In genomic region chr14:45423220-45423619, GRCm38 (mm10) we compare ENCODE assay signal across 9 mouse cellular contexts. TPM values are rescaled to one million over a fixed set of nuclear protein-coding genes. Genes with fewer than 3 reads are reported as not detected.
DNase-seq lines count a peak whose midpoint lies in the region; ATAC-seq and TF ChIP-seq lines count a peak whose summit lies in the region.
"Had no signal": no experiment of that assay in that cellular context is flagged by ENCODE, and none has a peak within 500 bp of the region (broad histone marks: within the 10 kb centered on the region; RNA-seq: fewer than 3 reads in every experiment).

No protein-coding gene starts in this region.

- no peaks in the 10 kb centered on the region for H3K4me1 ChIP-seq in hindbrain, embryonic 11.5 days (replicated peaks; ENCODE audit: control insufficient read depth, insufficient read depth, low read length)
- no peaks in the 10 kb centered on the region for H3K4me1 ChIP-seq in hindbrain, embryonic 10.5 days (replicated peaks)
- H3K4me1 ChIP-seq in forebrain, embryonic 13.5 days: no peaks in the 10 kb centered on the region
- H3K4me1 ChIP-seq in midbrain, embryonic 14.5 days (ENCODE audit: control insufficient read depth, insufficient read depth, low read length): no peaks in the 10 kb centered on the region
- H3K4me1 ChIP-seq: embryonic facial prominence, embryonic 15.5 days had no signal

- H3K9me3 ChIP-seq in hindbrain, embryonic 11.5 days (ENCODE audit: control insufficient read depth, low read length): no peaks in the 10 kb centered on the region
- H3K9me3 ChIP-seq in hindbrain, embryonic 10.5 days: 0 out of 2 replicates have a peak, but pooled peaks cover 4% of the 10 kb centered on the region
- H3K9me3 ChIP-seq in forebrain, embryonic 13.5 days (replicated peaks): peaks cover 5% of the 10 kb centered on the region; the same call in 1 of the 2 replicates
- peaks cover 4% of the 10 kb centered on the region; the same call in 1 of the 2 replicates for H3K9me3 ChIP-seq in midbrain, embryonic 14.5 days (ENCODE audit: control insufficient read depth, low read length)
- H3K9me3 ChIP-seq: embryonic facial prominence, embryonic 15.5 days had no signal

- whole genome bisulfite sequencing in hindbrain, embryonic 11.5 days: 12% methylated on average over 5 of the region's 5 CpGs
- 13% methylated on average over 5 of the region's 5 CpGs for WGBS in hindbrain, embryonic 10.5 days
- WGBS in forebrain, embryonic 13.5 days: 12% methylated on average over 5 of the region's 5 CpGs
- WGBS in midbrain, embryonic 14.5 days: 5% methylated on average over 5 of the region's 5 CpGs

- H3K27ac ChIP-seq in hindbrain, embryonic 11.5 days (ENCODE audit: low read depth, low read length): no peak overlapping the region
- no peak overlapping the region for H3K27ac ChIP-seq in hindbrain, embryonic 10.5 days
- H3K27ac ChIP-seq in forebrain, embryonic 13.5 days: no peak overlapping the region
- no peak overlapping the region for H3K27ac ChIP-seq in midbrain, embryonic 14.5 days (replicated peaks; ENCODE audit: low read depth, low read length)
- H3K27ac ChIP-seq: embryonic facial prominence, embryonic 15.5 days had no signal

- no peak overlapping the region for H3K4me2 ChIP-seq in hindbrain, embryonic 11.5 days (replicated peaks; ENCODE audit: low read depth, low read length)
- no peak overlapping the region for H3K4me2 ChIP-seq in forebrain, embryonic 13.5 days
- H3K4me2 ChIP-seq in midbrain, embryonic 14.5 days (ENCODE audit: low read length): no peak overlapping the region
- H3K4me2 ChIP-seq: embryonic facial prominence, embryonic 15.5 days had no signal

- peak; percentile 55; the same call in 1 of the 2 replicates for TF ChIP-seq CTCF in brain, embryonic 14.5 days (IDR thresholded peaks at IDR 0.05; ENCODE audit: borderline replicate concordance, extremely low read depth, insufficient read depth, insufficient read length)

- H3K36me3 ChIP-seq in hindbrain, embryonic 11.5 days (ENCODE audit: control insufficient read depth, insufficient read depth, low read length): no peaks in the 10 kb centered on the region
- no peaks in the 10 kb centered on the region for H3K36me3 ChIP-seq in hindbrain, embryonic 10.5 days
- no peaks in the 10 kb centered on the region for H3K36me3 ChIP-seq in forebrain, embryonic 13.5 days (ENCODE audit: poor library complexity, severe bottlenecking)
- no peaks in the 10 kb centered on the region for H3K36me3 ChIP-seq in midbrain, embryonic 14.5 days (ENCODE audit: control insufficient read depth, insufficient read depth, low read length)
- H3K36me3 ChIP-seq: embryonic facial prominence, embryonic 15.5 days had no signal

- no peak overlapping the region for H3K9ac ChIP-seq in hindbrain, embryonic 11.5 days (ENCODE audit: low read depth, low read length)
- no peak overlapping the region for H3K9ac ChIP-seq in forebrain, embryonic 13.5 days
- H3K9ac ChIP-seq in midbrain, embryonic 14.5 days (replicated peaks; ENCODE audit: low read length): no peak overlapping the region
- H3K9ac ChIP-seq: embryonic facial prominence, embryonic 15.5 days had no signal

- H3K4me3 ChIP-seq in hindbrain, embryonic 11.5 days (ENCODE audit: low read depth, low read length): no peak overlapping the region
- H3K4me3 ChIP-seq in hindbrain, embryonic 10.5 days: no peak overlapping the region
- no peak overlapping the region for H3K4me3 ChIP-seq in forebrain, embryonic 13.5 days
- no peak overlapping the region for H3K4me3 ChIP-seq in midbrain, embryonic 14.5 days (replicated peaks; ENCODE audit: low read depth, low read length)
- H3K4me3 ChIP-seq: embryonic facial prominence, embryonic 15.5 days had no signal

- ATAC-seq in hindbrain, embryonic 11.5 days (ENCODE audit: low FRiP score): no peak
- peak; percentile 84 for ATAC-seq in forebrain, embryonic 13.5 days
- peak; percentile 60; the same call in 1 of the 2 replicates for ATAC-seq in midbrain, embryonic 14.5 days (ENCODE audit: low FRiP score, low TSS enrichment)

- DNase-seq in hindbrain, embryonic 11.5 days (ENCODE audit: low spot score): peak; percentile 80
- no peak for DNase-seq in hindbrain, embryonic 10.5 days (ENCODE audit: low spot score)
- peak; percentile 56 for DNase-seq in CD4-positive helper T cell, adult 2 months (ENCODE audit: low read depth, low spot score)
- DNase-seq in brain, embryonic 14.5 days (ENCODE audit: low read depth): peak; percentile 90
- DNase-seq in layer of hippocampus, postnatal 10 days (ENCODE audit: low spot score in 2 of 2): peak; percentile 29 to 51
- DNase-seq in midbrain, embryonic 14.5 days: peak; percentile 93
- DNase-seq in thymus, postnatal 25 days: no peak

- TF ChIP-seq POLR2A in brain, embryonic 14.5 days (IDR thresholded peaks at IDR 0.05; ENCODE audit: borderline replicate concordance, extremely low read depth, insufficient read depth, insufficient read length, poor library complexity, severe bottlenecking): no peak

- H3K27me3 ChIP-seq in hindbrain, embryonic 11.5 days (ENCODE audit: control insufficient read depth, insufficient read depth, low read length): no peaks in the 10 kb centered on the region
- H3K27me3 ChIP-seq in hindbrain, embryonic 10.5 days (ENCODE audit: insufficient read depth, poor library complexity, severe bottlenecking): no peaks in the 10 kb centered on the region
- H3K27me3 ChIP-seq in forebrain, embryonic 13.5 days: no peaks in the 10 kb centered on the region
- no peaks in the 10 kb centered on the region for H3K27me3 ChIP-seq in midbrain, embryonic 14.5 days (ENCODE audit: control insufficient read depth, insufficient read depth, low read length)
- H3K27me3 ChIP-seq: embryonic facial prominence, embryonic 15.5 days had no signal

RNA-seq across cellular contexts. Expression of gene Gnpnat1, which starts 18.5 kb away (rescaled TPM):
- 41.7 and 44.5 TPM in 2 replicates for polyA plus RNA-seq in hindbrain, embryonic 11.5 days (2014; fragmentation: Nextera tagmentation; extraction: Ambion mirVana)
- 38.6 and 46.1 TPM in 2 replicates for polyA plus RNA-seq in hindbrain, embryonic 10.5 days (2016; fragmentation: Nextera tagmentation; extraction: Ambion mirVana)
- polyA plus RNA-seq in brain, embryonic 14.5 days (2012; rRNA removed): 11.2 and 12.5 TPM in 2 replicates
- 24.1 and 25.0 TPM in 2 replicates for polyA plus RNA-seq in forebrain, embryonic 13.5 days (2015; fragmentation: Nextera tagmentation; extraction: Ambion mirVana)
- 10 to 100 TPM; 14.9 to 15.9 TPM for total RNA-seq in layer of hippocampus, postnatal 10 days (2021)
- polyA plus RNA-seq in midbrain, embryonic 14.5 days (2014; fragmentation: Nextera tagmentation; extraction: Ambion mirVana): 31.6 and 32.3 TPM in 2 replicates

Comparison
In these comparisons a context has a peak if more than half of its experiments do, and no peak if none do; other contexts are left out.
1. DNase-seq: peak in hindbrain, embryonic 11.5 days (single experiment), CD4-positive helper T cell, adult 2 months (single experiment), brain, embryonic 14.5 days (single experiment), layer of hippocampus, postnatal 10 days (2 of 2) and midbrain, embryonic 14.5 days (single experiment); none in hindbrain, embryonic 10.5 days (single experiment) and thymus, postnatal 25 days (single experiment).